Mouse (Mus musculus): Measurements from ENCODE around the gene Gm21586. TPM values are rescaled to one million over a fixed set of nuclear protein-coding genes. Genes with fewer than 3 reads are reported as not detected.
"Not testable (repeated sequence)": the region's sequence is repeated elsewhere in the genome, so short reads cannot be mapped to it uniquely, and the experiment has no call there.

The Gm21586 gene
- total RNA-seq (2015) = not detected in 2 replicates
- not detected in 2 replicates for total RNA-seq (2017)

GRCm38 (mm10) chr4:42439078-42439477, at the start of gene Gm21586:
Gm21586 (plus strand) TSS chr4:42439378.
- not testable (repeated sequence) for ATAC-seq (ENCODE audit: poor library complexity, severe bottlenecking)

- ATAC-seq (ENCODE audit: poor library complexity, severe bottlenecking) = not testable (repeated sequence)
Observed at GRCm38 (mm10) chr4:42466452-42466851, 27.3 kb downstream of the Gm21586 start, which contains the start of gene Gm2163. Gm2163 (plus strand) TSS chr4:42466752.

Other genes starting within 250 kb of the Gm21586 start
- not detected in 2 replicates for gene Gm10600, start 198.7 kb upstream of the Gm21586 start, total RNA-seq (2015)
- not detected in 2 replicates for gene Gm10600, start 198.7 kb upstream of the Gm21586 start, total RNA-seq (2017)
- gene Ccl21b, start 183.6 kb upstream of the Gm21586 start, total RNA-seq (2015) = not detected in 2 replicates
- gene Ccl21b, start 183.6 kb upstream of the Gm21586 start, total RNA-seq (2017) = not detected in 2 replicates
- gene Gm21953, start 145.1 kb upstream of the Gm21586 start, total RNA-seq (2015) = not detected in 2 replicates
- gene Gm21953, start 145.1 kb upstream of the Gm21586 start, total RNA-seq (2017) = not detected in 2 replicates
- 0.09 TPM in 1 of 2 replicates, not detected in the other for gene Fam205a3, start 121.0 kb upstream of the Gm21586 start, total RNA-seq (2015)
- gene Fam205a3, start 121.0 kb upstream of the Gm21586 start, total RNA-seq (2017) = not detected in 2 replicates
- not detected in 2 replicates for gene Gm2163, start 27.4 kb downstream of the Gm21586 start, total RNA-seq (2015)
- 0.16 TPM in 1 of 2 replicates, not detected in the other for gene Gm2163, start 27.4 kb downstream of the Gm21586 start, total RNA-seq (2017)
- 0.09 TPM in 1 of 2 replicates, not detected in the other for gene Fam205a2, start 88.8 kb downstream of the Gm21586 start, total RNA-seq (2015)
- gene Fam205a2, start 88.8 kb downstream of the Gm21586 start, total RNA-seq (2017) = not detected in 2 replicates
- not detected in 2 replicates for gene Gm10591, start 172.8 kb downstream of the Gm21586 start, total RNA-seq (2015)
- gene Gm10591, start 172.8 kb downstream of the Gm21586 start, total RNA-seq (2017) = not detected in 2 replicates
- gene Gm2564, start 190.3 kb downstream of the Gm21586 start, total RNA-seq (2015) = not detected in 2 replicates
- not detected in 2 replicates for gene Gm2564, start 190.3 kb downstream of the Gm21586 start, total RNA-seq (2017)
- not detected in 2 replicates for gene Ccl27b, start 215.9 kb downstream of the Gm21586 start, total RNA-seq (2015)
- not detected in 2 replicates for gene Ccl27b, start 215.9 kb downstream of the Gm21586 start, total RNA-seq (2017)
- gene Il11ra2, start 222.5 kb downstream of the Gm21586 start, total RNA-seq (2015) = not detected in 2 replicates
- not detected in 2 replicates for gene Il11ra2, start 222.5 kb downstream of the Gm21586 start, total RNA-seq (2017)